Mouse (Mus musculus) limb, embryonic 15.5 days (tissue): ENCODE measurements at regions not wholly inside any gene's neighbourhood (a gene's known extent, or its start where the extent isn't known, plus 50 kb on each side); places are given as distances from the start of the nearest gene placed in this dataset.

Experiments
- ATAC-seq: fragments of 200-750 bp; cut with Nextera tagmentation; 2 replicates; pipeline ENCODE4 v1.8.0; 2017; ENCODE audit warnings: low read depth, moderate TSS enrichment; ENCODE audit not compliant: insufficient number of reproducible peaks, low FRiP score, low TSS enrichment
- H3K27ac ChIP-seq: fragments of 300-500 bp; sonication (generic); 2 replicates; pipeline ENCODE4 v1.5.1; 2015; ENCODE audit warnings: moderate library complexity, mild to moderate bottlenecking, inconsistent platforms
- H3K27me3 ChIP-seq: fragments of 300-500 bp; sonication (generic); 2 replicates; pipeline ENCODE4 v1.6.1; 2015; ENCODE audit warnings: inconsistent platforms
- H3K36me3 ChIP-seq: fragments of 300-500 bp; sonication (generic); 2 replicates; pipeline ENCODE4 v1.6.1; 2015; ENCODE audit warnings: inconsistent platforms
- H3K4me1 ChIP-seq: fragments of 300-500 bp; sonication (generic); 2 replicates; pipeline ENCODE4 v1.6.1; 2015; ENCODE audit warnings: inconsistent platforms
- H3K4me2 ChIP-seq: fragments of 300-500 bp; sonication (generic); 2 replicates; pipeline ENCODE4 v1.6.1; 2015; ENCODE audit warnings: mild to moderate bottlenecking, inconsistent platforms
- H3K4me3 ChIP-seq: fragments of 300-500 bp; sonication (generic); 2 replicates; pipeline ENCODE4 v1.5.1; 2015; ENCODE audit warnings: mild to moderate bottlenecking, inconsistent platforms
- H3K9ac ChIP-seq: fragments of 300-500 bp; sonication (generic); 2 replicates; pipeline ENCODE4 v1.6.1; 2015; ENCODE audit warnings: inconsistent platforms
- H3K9me3 ChIP-seq: fragments of 300-500 bp; sonication (generic); 2 replicates; pipeline ENCODE4 v1.6.1; 2016; ENCODE audit warnings: inconsistent platforms
- WGBS: fragments of 180-500 bp; shearing (Covaris S2); methylation state at CpG from one replicate; pipeline ENCODE4 v1.1.7; 2015; 5-methylcytosine and 5-hydroxymethylcytosine counted together

GRCm38 (mm10) chr11:6905630-6906029 lies 68.2 kb upstream of the Gm11983 start:
- peaks cover 11% of the 10 kb centered on the region for H3K4me1 ChIP-seq
- no peak overlapping the region for H3K4me3 ChIP-seq
- no peaks in the 10 kb centered on the region for H3K27me3 ChIP-seq
- no peak for ATAC-seq
- no peaks in the 10 kb centered on the region for H3K36me3 ChIP-seq
- H3K27ac ChIP-seq, result no peak overlapping the region
- H3K4me2 ChIP-seq, result no peak overlapping the region
- H3K9ac ChIP-seq, result no peak overlapping the region
- 21% methylated on average over 5 of the region's 5 CpGs for WGBS
- no peaks in the 10 kb centered on the region for H3K9me3 ChIP-seq

GRCm38 (mm10) chr11:6902991-6903390 lies 65.5 kb upstream of the Gm11983 start:
- ATAC-seq, result no peak
- no peaks in the 10 kb centered on the region for H3K27me3 ChIP-seq

GRCm38 (mm10) chr11:6902271-6902670 lies 64.8 kb upstream of the Gm11983 start:
- Histone ChIP-seq H3K4me1 (peaks cover 14% of the 10 kb centered on the region), H3K9ac (no peak overlapping the region), H3K27me3 (no peaks in the 10 kb centered on the region), H3K9me3 (no peaks in the 10 kb centered on the region), H3K27ac (no peak overlapping the region), H3K4me2 (no peak overlapping the region), H3K36me3 (no peaks in the 10 kb centered on the region), H3K4me3 (no peak overlapping the region)
- ATAC-seq, result no peak
- 43% methylated on average over 3 of the region's 3 CpGs for WGBS

More at GRCm38 (mm10) chr11:6902991-6903390, 65.5 kb upstream of the Gm11983 start:
- Histone ChIP-seq H3K36me3 (no peaks in the 10 kb centered on the region), H3K4me3 (no peak overlapping the region), H3K4me1 (peaks cover 14% of the 10 kb centered on the region), H3K27ac (no peak overlapping the region), H3K9me3 (no peaks in the 10 kb centered on the region), H3K9ac (no peak overlapping the region), H3K4me2 (no peak overlapping the region)
- WGBS, result 65% methylated on average over 3 of the region's 3 CpGs

GRCm38 (mm10) chr11:6900769-6901481 lies 63.5 kb upstream of the Gm11983 start:
- ATAC-seq, result no peak
- no peaks in the 10 kb centered on the region for H3K36me3 ChIP-seq
- no peaks in the 10 kb centered on the region for H3K27me3 ChIP-seq
- peaks cover 14% of the 10 kb centered on the region for H3K4me1 ChIP-seq
- H3K27ac ChIP-seq, result no peak overlapping the region
- H3K4me3 ChIP-seq, result no peak overlapping the region
- WGBS, result 38% methylated on average over 11 of the region's 11 CpGs
- H3K9me3 ChIP-seq, result no peaks in the 10 kb centered on the region
- no peak overlapping the region for H3K4me2 ChIP-seq
- no peak overlapping the region for H3K9ac ChIP-seq

- Histone ChIP-seq H3K4me3 (no peak overlapping the region), H3K27me3 (no peaks in the 10 kb centered on the region), H3K9ac (no peak overlapping the region), H3K4me2 (no peak overlapping the region), H3K9me3 (no peaks in the 10 kb centered on the region), H3K4me1 (peaks cover 16% of the 10 kb centered on the region; the same call in 1 of the 2 replicates), H3K27ac (no peak overlapping the region), H3K36me3 (no peaks in the 10 kb centered on the region)
- WGBS, result 43% methylated on average over 12 of the region's 12 CpGs
- ATAC-seq, result no peak
Observed at GRCm38 (mm10) chr11:6900357-6900756, 62.9 kb upstream of the Gm11983 start.

- Histone ChIP-seq H3K27ac (no peak overlapping the region), H3K9ac (no peak overlapping the region), H3K4me3 (no peak overlapping the region), H3K4me2 (no peak overlapping the region), H3K4me1 (peaks cover 21% of the 10 kb centered on the region; the same call in 1 of the 2 replicates), H3K36me3 (no peaks in the 10 kb centered on the region), H3K27me3 (no peaks in the 10 kb centered on the region), H3K9me3 (no peaks in the 10 kb centered on the region)
- WGBS, result 69% methylated on average over 13 of the region's 13 CpGs
- ATAC-seq, result no peak
Observed at GRCm38 (mm10) chr11:6899271-6900005, 62.0 kb upstream of the Gm11983 start.

- H3K9me3 ChIP-seq, result no peaks in the 10 kb centered on the region
- no peak overlapping the region for H3K27ac ChIP-seq
- ATAC-seq, result no peak
- H3K4me1 ChIP-seq, result peaks cover 21% of the 10 kb centered on the region; the same call in 1 of the 2 replicates
- H3K4me3 ChIP-seq, result no peak overlapping the region
- H3K36me3 ChIP-seq, result no peaks in the 10 kb centered on the region
- 81% methylated on average over 5 of the region's 5 CpGs for WGBS
- no peak overlapping the region for H3K4me2 ChIP-seq
- H3K9ac ChIP-seq, result no peak overlapping the region
- H3K27me3 ChIP-seq, result no peaks in the 10 kb centered on the region
Observed at GRCm38 (mm10) chr11:6898357-6899097, 61.1 kb upstream of the Gm11983 start.

- no peak overlapping the region for H3K9ac ChIP-seq
- H3K4me2 ChIP-seq, result no peak overlapping the region
- ATAC-seq, result no peak; the same call in 1 of the 2 replicates
- no peaks in the 10 kb centered on the region for H3K9me3 ChIP-seq
- peaks cover 15% of the 10 kb centered on the region; the same call in 1 of the 2 replicates for H3K4me1 ChIP-seq
- 52% methylated on average over 8 of the region's 8 CpGs for WGBS
- H3K27me3 ChIP-seq, result no peaks in the 10 kb centered on the region
- no peaks in the 10 kb centered on the region for H3K36me3 ChIP-seq
- H3K27ac ChIP-seq, result peak overlapping the region; percentile 38
- H3K4me3 ChIP-seq, result no peak overlapping the region
Observed at GRCm38 (mm10) chr11:6895786-6896093, 58.3 kb upstream of the Gm11983 start.

- H3K9me3 ChIP-seq, result no peaks in the 10 kb centered on the region
- H3K27ac ChIP-seq, result no peak overlapping the region
- no peak for ATAC-seq
- H3K4me1 ChIP-seq, result peaks cover 10% of the 10 kb centered on the region; the same call in 1 of the 2 replicates
- no peak overlapping the region for H3K4me2 ChIP-seq
- no peaks in the 10 kb centered on the region for H3K27me3 ChIP-seq
- no peaks in the 10 kb centered on the region for H3K36me3 ChIP-seq
- H3K9ac ChIP-seq, result no peak overlapping the region
- H3K4me3 ChIP-seq, result no peak overlapping the region
- 34% methylated on average over 7 of the region's 7 CpGs for WGBS
Observed at GRCm38 (mm10) chr11:6894911-6895785, 57.7 kb upstream of the Gm11983 start.

GRCm38 (mm10) chr11:6893734-6894133 lies 56.3 kb upstream of the Gm11983 start:
- Histone ChIP-seq H3K4me2 (no peak overlapping the region), H3K9ac (no peak overlapping the region), H3K9me3 (no peaks in the 10 kb centered on the region), H3K4me3 (no peak overlapping the region), H3K36me3 (no peaks in the 10 kb centered on the region), H3K4me1 (peaks cover 13% of the 10 kb centered on the region; the same call in 1 of the 2 replicates), H3K27me3 (no peaks in the 10 kb centered on the region), H3K27ac (no peak overlapping the region)
- 58% methylated on average over 1 of the region's 1 CpGs for WGBS
- no peak for ATAC-seq

- 88% methylated on average over 3 of the region's 3 CpGs for WGBS
- no peak overlapping the region for H3K4me3 ChIP-seq
- no peak overlapping the region for H3K4me2 ChIP-seq
- no peak overlapping the region for H3K9ac ChIP-seq
- no peaks in the 10 kb centered on the region for H3K27me3 ChIP-seq
- no peaks in the 10 kb centered on the region for H3K9me3 ChIP-seq
- no peak for ATAC-seq
- H3K27ac ChIP-seq, result no peak overlapping the region
- peaks cover 13% of the 10 kb centered on the region; the same call in 1 of the 2 replicates for H3K4me1 ChIP-seq
- H3K36me3 ChIP-seq, result no peaks in the 10 kb centered on the region
Observed at GRCm38 (mm10) chr11:6893063-6893462, 55.6 kb upstream of the Gm11983 start.
